Mouse (Mus musculus): ENCODE data around the gene Lrrc8c. TPM values are rescaled to one million over a fixed set of nuclear protein-coding genes. Genes with fewer than 3 reads are reported as not detected.
A peak's percentile ranks its signal among the peaks of the same experiment; 100 is the strongest.

Lrrc8c gene
- total RNA-seq, 4 experiments from 2014 or later: 15.3 to 24.9 (median 23.1) TPM

- DNase-seq (ENCODE audit: low spot score): no peak
Measured at GRCm38 (mm10) chr5:105547115-105547514, 27.9 kb downstream of the Lrrc8c start.

GRCm38 (mm10) chr5:105551808-105552207 is 32.6 kb downstream of the Lrrc8c start:
- DNase-seq (ENCODE audit: low spot score): no peak

GRCm38 (mm10) chr5:105556291-105556690 is 37.1 kb downstream of the Lrrc8c start:
- DNase-seq (ENCODE audit: low spot score): no peak

GRCm38 (mm10) chr5:105557346-105557745 is 38.2 kb downstream of the Lrrc8c start:
- DNase-seq (ENCODE audit: low spot score): no peak

GRCm38 (mm10) chr5:105557777-105558240 is 38.6 kb downstream of the Lrrc8c start:
- DNase-seq (ENCODE audit: low spot score): no peak

- DNase-seq (ENCODE audit: low spot score): no peak
Measured at GRCm38 (mm10) chr5:105558517-105558916, 39.3 kb downstream of the Lrrc8c start.

GRCm38 (mm10) chr5:105561926-105562325 is 42.7 kb downstream of the Lrrc8c start:
- no peak for DNase-seq (ENCODE audit: low spot score)

- no peak for DNase-seq (ENCODE audit: low spot score)
Measured at GRCm38 (mm10) chr5:105564761-105565160, 45.6 kb downstream of the Lrrc8c start.

- no peak for DNase-seq (ENCODE audit: low spot score)
Measured at GRCm38 (mm10) chr5:105565824-105566223, 46.6 kb downstream of the Lrrc8c start.

GRCm38 (mm10) chr5:105566852-105567412 is 47.7 kb downstream of the Lrrc8c start:
- no peak for DNase-seq (ENCODE audit: low spot score)

GRCm38 (mm10) chr5:105568043-105568747 is 49.0 kb downstream of the Lrrc8c start:
- peak; percentile 48 for DNase-seq (ENCODE audit: low spot score)

GRCm38 (mm10) chr5:105569168-105569567 is 50.0 kb downstream of the Lrrc8c start:
- no peak for DNase-seq (ENCODE audit: low spot score)

- no peak for DNase-seq (ENCODE audit: low spot score)
Measured at GRCm38 (mm10) chr5:105572160-105572692, 53.0 kb downstream of the Lrrc8c start.

- DNase-seq (ENCODE audit: low spot score): no peak
Measured at GRCm38 (mm10) chr5:105572876-105573275, 53.7 kb downstream of the Lrrc8c start.

GRCm38 (mm10) chr5:105574835-105575234 is 55.6 kb downstream of the Lrrc8c start:
- DNase-seq (ENCODE audit: low spot score): no peak

GRCm38 (mm10) chr5:105575839-105576238 is 56.7 kb downstream of the Lrrc8c start:
- DNase-seq (ENCODE audit: low spot score): no peak

GRCm38 (mm10) chr5:105580909-105581308 is 61.7 kb downstream of the Lrrc8c start:
- DNase-seq (ENCODE audit: low spot score): no peak

- DNase-seq (ENCODE audit: low spot score): no peak
Measured at GRCm38 (mm10) chr5:105585929-105586328, 66.7 kb downstream of the Lrrc8c start.

- DNase-seq (ENCODE audit: low spot score): peak; percentile 73
Measured at GRCm38 (mm10) chr5:105586655-105587054, 67.5 kb downstream of the Lrrc8c start.

- DNase-seq (ENCODE audit: low spot score): no peak
Measured at GRCm38 (mm10) chr5:105587471-105587870, 68.3 kb downstream of the Lrrc8c start.

GRCm38 (mm10) chr5:105588683-105589082 is 69.5 kb downstream of the Lrrc8c start:
- no peak for DNase-seq (ENCODE audit: low spot score)

GRCm38 (mm10) chr5:105589119-105589518 is 69.9 kb downstream of the Lrrc8c start:
- DNase-seq (ENCODE audit: low spot score): no peak

- DNase-seq (ENCODE audit: low spot score): no peak
Measured at GRCm38 (mm10) chr5:105592396-105592795, 73.2 kb downstream of the Lrrc8c start.
